Mouse (Mus musculus): ENCODE results near the gene Ikzf3.

Ikzf3 gene

GRCm38 (mm10) chr11:98475630-98476433 lies 70.0 kb downstream of the Ikzf3 start:
- DNase-seq (ENCODE audit: low read depth in 2 of 2, low spot score in 2 of 2), result no peak

- no peak for DNase-seq (ENCODE audit: low read depth in 2 of 2, low spot score in 2 of 2)
Measured at GRCm38 (mm10) chr11:98474967-98475366, 70.9 kb downstream of the Ikzf3 start.

GRCm38 (mm10) chr11:98473916-98474479 lies 71.8 kb downstream of the Ikzf3 start:
- no peak for DNase-seq (ENCODE audit: low read depth in 2 of 2, low spot score in 2 of 2)

- no peak for DNase-seq (ENCODE audit: low read depth in 2 of 2, low spot score in 2 of 2)
Measured at GRCm38 (mm10) chr11:98472696-98473095, 73.1 kb downstream of the Ikzf3 start.

- DNase-seq (ENCODE audit: low read depth in 2 of 2, low spot score in 2 of 2), result no peak
Measured at GRCm38 (mm10) chr11:98470795-98471194, 75.0 kb downstream of the Ikzf3 start.

- peak; percentile 38 to 45 for DNase-seq (ENCODE audit: low read depth in 2 of 2, low spot score in 2 of 2)
Measured at GRCm38 (mm10) chr11:98469761-98470714, 75.8 kb downstream of the Ikzf3 start.

GRCm38 (mm10) chr11:98464516-98464915 lies 81.3 kb downstream of the Ikzf3 start:
- peak in 1 of 2 experiments; percentile 50 for DNase-seq (ENCODE audit: low read depth in 2 of 2, low spot score in 2 of 2)

- peak; percentile 28 to 59 for DNase-seq (ENCODE audit: low read depth in 2 of 2, low spot score in 2 of 2)
Measured at GRCm38 (mm10) chr11:98463911-98464310, 81.9 kb downstream of the Ikzf3 start.

GRCm38 (mm10) chr11:98462255-98462654 lies 83.6 kb downstream of the Ikzf3 start:
- DNase-seq (ENCODE audit: low read depth in 2 of 2, low spot score in 2 of 2), result no peak

- DNase-seq (ENCODE audit: low read depth in 2 of 2, low spot score in 2 of 2), result no peak
Measured at GRCm38 (mm10) chr11:98461109-98461720, 84.6 kb downstream of the Ikzf3 start.

- DNase-seq (ENCODE audit: low read depth in 2 of 2, low spot score in 2 of 2), result no peak
Measured at GRCm38 (mm10) chr11:98459860-98460259, 86.0 kb downstream of the Ikzf3 start.

GRCm38 (mm10) chr11:98459071-98459741 lies 86.6 kb downstream of the Ikzf3 start:
- no peak for DNase-seq (ENCODE audit: low read depth in 2 of 2, low spot score in 2 of 2)

GRCm38 (mm10) chr11:98458121-98458990 lies 87.5 kb downstream of the Ikzf3 start:
- no peak for DNase-seq (ENCODE audit: low read depth in 2 of 2, low spot score in 2 of 2)

- DNase-seq (ENCODE audit: low read depth in 2 of 2, low spot score in 2 of 2), result peak; percentile 96 to 97
Measured at GRCm38 (mm10) chr11:98457367-98458120, 88.3 kb downstream of the Ikzf3 start.

GRCm38 (mm10) chr11:98456945-98457344 lies 88.9 kb downstream of the Ikzf3 start:
- DNase-seq (ENCODE audit: low read depth in 2 of 2, low spot score in 2 of 2), result no peak

- no peak for DNase-seq (ENCODE audit: low read depth in 2 of 2, low spot score in 2 of 2)
Measured at GRCm38 (mm10) chr11:98456545-98456944, 89.3 kb downstream of the Ikzf3 start.

- peak in 1 of 2 experiments; percentile 33 for DNase-seq (ENCODE audit: low read depth in 2 of 2, low spot score in 2 of 2)
Measured at GRCm38 (mm10) chr11:98455484-98455883, 90.3 kb downstream of the Ikzf3 start.

GRCm38 (mm10) chr11:98449921-98450771 lies 95.7 kb downstream of the Ikzf3 start:
- no peak for DNase-seq (ENCODE audit: low read depth in 2 of 2, low spot score in 2 of 2)

Data from CD8-positive naive resting alpha-beta T cell, adult 2 months (primary cell).